Mouse (Mus musculus) gastrocnemius, postnatal 4 days (tissue): ENCODE measurements around the gene Nudt3. TPM values are rescaled to one million over a fixed set of nuclear protein-coding genes. Genes with fewer than 3 reads are reported as not detected.

Source experiments
- DNase-seq, 2 experiments: peaks; one replicate each; pipeline ENCODE4 v3.0.0; 2021 to 2022; ENCODE audit warnings: low spot score in 2 of 2, mixed read lengths in 2 of 2
- total RNA-seq, 2 experiments: library from RNA; stranded (reverse); gene quantifications; 2 replicates each; pipeline ENCODE4 v1.2.3; 2021

Nudt3 gene
- total RNA-seq, 2 experiments from 2014 or later: 316 to 327 TPM

DNA sequence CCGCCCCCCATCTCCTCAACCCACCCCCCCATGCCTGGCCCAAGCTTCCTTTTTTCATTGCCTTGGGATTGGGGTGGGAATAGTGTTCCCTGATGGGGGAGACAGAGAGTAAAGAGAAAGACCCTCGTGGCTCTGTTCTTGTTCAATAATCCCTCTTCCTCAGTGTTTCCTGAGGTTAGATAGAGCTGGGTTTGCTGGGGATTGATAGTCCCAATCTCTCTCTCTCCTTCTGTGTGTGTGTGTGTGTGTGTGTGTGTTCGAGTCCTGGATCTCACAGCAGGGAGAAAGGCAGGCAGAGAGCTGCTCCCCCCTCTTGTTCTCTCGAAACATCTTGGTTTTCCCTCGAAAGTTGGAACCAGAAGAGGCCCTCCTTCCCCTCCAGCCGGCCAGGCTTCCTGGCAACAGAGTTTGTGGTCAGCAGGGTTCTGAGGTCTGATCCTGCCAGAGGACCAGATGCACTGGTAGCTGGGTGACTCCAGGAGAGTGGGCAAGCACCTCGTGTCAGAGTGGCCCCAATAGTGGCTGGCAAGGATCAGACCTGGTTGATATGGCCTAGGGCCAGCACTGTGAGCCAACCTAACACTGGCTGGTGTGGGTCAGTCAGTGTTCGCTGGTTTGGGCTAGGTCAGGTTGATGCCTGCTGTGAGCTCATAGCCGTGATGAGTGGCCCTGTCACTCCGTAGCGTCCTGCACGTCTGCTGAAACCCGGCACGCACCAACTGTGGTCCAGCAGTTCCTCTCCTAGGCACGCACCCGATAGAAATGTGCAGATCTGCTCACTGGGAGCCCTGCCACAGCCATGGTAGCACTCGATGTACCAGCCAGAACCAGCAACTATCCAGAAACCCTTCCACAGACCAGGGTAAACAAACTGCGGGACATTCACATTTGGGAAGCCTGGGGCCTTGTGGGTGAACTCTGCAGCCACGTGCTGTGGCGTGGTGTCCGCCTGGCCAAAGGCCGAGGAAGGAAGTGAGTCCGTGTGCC is 70.8 kb downstream of the Nudt3 start:
- DNase-seq: no peak

DNA sequence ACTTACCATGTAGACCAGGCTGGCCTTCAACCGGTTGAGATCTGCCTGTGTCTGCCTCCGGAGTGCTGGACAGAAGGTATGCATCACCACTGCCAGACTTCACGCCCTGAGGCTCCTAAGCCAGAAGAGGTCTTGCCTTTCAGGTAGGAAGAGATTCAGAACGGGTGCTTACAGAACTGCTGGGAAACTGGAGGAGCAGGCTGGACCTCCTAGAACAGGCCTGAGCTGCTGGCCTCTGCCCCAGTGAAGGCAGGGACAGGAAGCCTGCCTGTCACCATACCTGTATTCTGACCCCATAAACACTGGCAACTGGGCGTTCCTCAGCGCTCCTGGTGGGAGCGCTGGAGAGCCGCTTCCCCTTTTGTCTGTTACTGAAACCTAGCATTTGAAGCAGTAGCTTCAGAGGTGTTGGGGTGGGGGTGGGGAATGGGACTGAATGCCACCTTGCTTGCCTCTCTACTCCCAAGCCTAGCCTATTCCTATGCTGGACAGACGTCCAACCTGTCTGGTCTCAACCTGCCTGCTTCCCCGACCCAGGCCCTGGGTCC is 71.8 kb downstream of the Nudt3 start:
- no peak for DNase-seq

DNA sequence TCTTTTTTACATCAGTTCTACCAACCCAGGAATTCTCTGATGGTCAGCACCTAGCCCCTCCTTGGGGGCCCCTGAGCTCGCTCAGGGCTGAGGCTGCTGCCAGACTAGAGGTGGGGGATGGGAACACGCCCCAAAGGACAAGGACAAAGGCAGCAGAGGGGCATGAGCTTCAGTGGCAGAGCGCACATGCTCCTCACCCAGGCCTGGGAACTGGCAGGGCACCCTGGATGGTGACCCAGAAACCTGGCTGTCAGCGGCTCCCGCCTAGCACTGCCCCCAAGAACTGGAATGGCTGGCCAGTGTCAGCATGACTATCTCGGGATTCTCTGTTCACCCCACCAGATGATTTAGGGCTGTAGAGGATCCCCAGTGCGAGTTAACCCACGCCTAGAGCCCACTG is 74.1 kb downstream of the Nudt3 start:
- no peak for DNase-seq

DNA sequence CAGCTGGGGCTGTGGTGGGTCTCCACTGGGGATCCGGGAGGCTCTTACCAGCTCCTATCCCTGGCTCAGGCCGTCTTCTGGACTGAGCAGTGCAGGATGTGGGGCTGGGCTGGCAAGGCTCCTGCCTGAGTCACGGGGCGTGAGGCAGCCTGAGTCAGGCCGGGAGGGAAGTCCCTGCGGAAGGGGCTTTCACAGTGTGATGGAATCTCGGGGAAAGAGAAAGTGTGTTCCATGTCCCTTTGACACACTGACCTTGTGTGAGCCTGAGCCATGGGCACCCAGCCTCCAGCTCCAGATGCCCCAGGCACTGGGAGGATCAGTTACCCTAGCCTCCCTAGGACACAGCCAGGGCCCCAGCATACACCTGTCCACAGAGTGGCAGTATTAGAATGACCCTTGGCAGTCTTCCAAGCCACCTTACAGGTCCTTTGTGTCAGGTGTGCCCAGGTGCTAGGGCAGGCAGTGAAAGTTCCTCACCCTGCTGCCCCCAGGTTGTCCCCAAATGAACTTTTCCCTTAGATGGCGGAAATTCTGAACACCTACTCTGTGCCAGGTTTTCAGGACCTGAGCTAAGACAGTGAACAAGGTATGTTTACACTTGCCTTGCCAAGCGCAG is 75.9 kb downstream of the Nudt3 start:
- DNase-seq: peak in 1 of 2 experiments; percentile 55

DNA sequence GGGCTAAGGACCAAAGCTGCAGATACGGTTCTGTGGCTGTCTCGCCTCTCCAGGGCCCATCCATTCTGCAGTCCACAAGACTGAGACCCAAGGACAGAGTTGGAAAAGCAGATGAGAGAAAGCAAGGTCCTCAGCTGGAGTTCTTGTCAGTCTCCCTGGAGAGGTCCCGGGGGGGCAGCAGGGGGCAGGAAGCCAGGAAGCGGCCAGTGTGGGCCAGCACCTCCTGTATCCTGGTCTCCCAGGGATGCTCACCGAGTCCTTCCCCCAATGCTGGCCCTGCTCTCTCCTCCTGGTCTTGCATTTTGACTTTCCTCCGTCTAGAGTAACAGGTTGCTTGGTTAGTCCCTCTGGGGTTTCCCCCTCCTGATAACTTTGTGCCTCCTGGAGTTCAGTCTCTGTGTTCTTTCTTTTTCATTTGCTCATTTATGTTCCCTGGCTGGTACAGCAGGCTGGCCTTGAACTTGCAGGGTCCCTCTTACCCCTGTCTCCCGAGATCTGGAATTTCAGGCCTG is 76.7 kb downstream of the Nudt3 start:
- no peak for DNase-seq

DNA sequence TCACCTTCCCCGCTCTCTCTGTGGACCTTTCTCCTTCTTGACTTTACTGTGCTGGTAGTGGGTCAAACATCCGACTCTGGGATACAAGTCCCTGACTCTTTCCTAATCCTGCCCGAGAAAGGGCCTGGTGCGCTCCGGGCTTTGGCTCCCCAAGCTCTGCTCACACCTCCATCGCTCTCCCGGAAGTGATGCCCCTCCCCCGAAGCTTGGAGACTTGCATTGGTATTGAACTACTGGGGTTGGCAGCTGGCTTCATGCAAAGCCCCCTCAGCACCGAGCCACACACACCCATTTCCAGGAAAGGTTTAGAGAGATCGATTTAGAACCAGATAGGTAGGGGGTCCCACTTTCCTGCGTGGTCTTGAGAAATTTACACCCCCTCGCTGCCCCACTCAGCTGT is 77.3 kb downstream of the Nudt3 start:
- DNase-seq: no peak

DNA sequence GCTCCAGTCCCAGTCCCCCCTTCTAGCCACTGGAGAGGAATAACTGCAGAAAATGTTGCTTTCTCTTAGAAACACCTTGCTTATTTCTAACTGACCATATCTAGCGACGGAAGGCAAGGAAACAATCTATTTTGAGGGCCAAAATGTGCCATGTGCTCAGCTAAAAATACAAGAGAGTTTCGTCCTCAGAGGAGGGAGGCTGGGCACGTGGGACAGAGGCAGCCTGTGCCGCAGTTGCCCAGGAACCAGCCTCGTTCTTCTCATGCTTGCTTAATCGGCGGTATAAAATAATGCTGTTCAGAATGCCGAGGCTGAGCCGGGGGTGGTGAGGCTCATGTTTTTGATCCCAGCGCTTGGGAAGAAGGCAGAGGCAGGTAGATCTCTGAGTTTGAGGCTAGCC is 78.7 kb downstream of the Nudt3 start:
- no peak for DNase-seq

DNA sequence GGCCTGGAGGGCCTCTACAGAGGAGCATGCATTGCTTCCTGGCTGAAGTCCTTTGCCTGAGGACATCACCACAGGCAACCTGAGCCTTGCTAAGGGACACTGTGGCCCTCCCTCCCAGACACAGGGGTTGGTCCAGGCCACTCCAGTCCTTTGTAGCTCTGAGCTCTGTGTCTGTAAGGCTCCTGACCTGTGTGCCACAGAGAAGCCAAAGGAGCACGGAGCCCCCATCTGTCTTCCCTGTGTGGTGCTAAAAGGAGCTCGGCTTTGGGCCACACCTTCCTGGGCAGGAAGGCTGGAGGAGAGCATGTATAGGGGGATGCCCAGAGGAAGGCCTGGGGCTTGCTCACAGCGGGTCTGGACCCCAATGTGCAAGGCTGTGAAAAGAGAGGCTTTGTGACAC is 81.3 kb downstream of the Nudt3 start:
- no peak for DNase-seq

DNA sequence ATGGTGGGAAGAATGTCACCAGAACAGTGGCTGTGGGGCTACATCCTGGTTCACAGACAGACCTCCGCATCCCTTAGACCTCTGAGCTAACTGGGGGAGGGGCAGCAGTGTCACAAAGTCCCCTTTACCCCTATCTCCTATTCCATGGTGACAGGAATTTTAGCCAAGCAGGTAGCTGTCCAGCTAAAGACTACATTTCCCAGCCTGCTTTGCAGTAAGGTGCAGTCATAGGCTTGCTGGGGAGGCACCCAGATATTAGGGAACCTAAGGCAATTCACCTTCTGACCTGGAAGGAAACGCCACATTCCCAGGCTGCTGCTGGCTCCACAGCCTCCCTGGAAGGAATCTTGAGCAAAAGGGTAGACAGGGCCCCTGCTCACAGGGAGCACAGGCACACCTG is 82.0 kb downstream of the Nudt3 start:
- DNase-seq: no peak

DNA sequence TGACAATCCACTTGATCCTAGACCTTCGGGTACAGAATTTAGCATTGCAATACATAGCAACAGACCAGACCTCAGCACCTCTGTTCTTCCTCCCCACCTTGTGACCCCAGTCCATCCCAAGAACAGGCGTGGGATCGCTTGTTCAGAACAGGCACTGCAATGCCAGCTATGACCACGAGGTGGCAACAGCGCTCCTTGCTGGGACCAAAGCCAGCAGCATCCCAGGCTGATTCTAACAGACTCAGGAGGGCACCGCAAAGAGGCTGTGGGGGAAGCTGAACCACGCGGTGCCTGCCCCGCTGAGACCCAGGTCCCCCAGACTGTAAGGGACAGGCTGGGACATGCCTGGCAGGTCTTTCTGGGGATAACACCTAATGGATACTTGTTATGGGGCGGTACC is 88.6 kb downstream of the Nudt3 start:
- DNase-seq: peak; percentile 79 to 84

DNA sequence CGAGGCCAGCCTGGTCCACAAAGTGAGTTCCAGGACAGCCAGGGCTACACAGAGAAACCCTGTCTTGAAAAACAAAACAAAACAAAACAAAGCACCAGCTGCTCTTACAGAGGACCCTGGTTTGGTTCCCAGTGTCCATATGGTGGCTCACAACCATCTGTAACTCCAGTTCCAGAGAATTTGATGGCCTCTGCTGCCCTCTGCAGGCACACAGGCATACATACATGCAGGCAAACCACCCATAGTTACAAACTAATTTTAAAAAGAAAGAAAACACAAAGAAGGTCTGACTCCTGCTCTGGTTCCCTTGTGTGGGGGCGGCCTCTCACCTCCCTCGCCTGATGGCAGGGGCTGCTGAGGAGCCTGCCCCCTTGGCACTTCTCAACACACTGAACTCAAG is 89.9 kb downstream of the Nudt3 start:
- no peak for DNase-seq

DNA sequence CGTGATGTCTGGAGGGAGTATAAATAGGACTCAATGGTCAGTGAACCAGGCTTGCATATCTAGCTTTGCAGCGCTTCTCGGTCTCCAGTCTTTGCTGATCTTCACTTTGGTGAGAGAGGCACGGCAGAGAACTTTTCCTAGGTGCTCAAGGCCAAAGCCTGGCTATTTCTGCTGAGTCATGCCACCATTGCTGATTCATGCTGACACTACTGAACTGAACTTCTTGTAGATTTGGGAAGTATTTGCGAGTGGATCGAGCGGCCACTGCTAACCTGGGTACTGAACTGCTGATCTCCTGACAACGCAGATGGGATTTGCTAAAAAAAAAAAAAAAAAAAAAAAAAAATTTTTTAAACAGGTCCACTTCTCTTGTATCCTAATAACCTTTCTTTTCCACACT is 91.2 kb downstream of the Nudt3 start:
- no peak for DNase-seq

Other genes starting within 250 kb of the Nudt3 start
- gene Grm4, start 102.1 kb downstream of the Nudt3 start, total RNA-seq: under 1 TPM; 0.29 to 0.39 TPM
- 10 to 100 TPM; 48.5 to 51.3 TPM for gene Hmga1, start 67.0 kb downstream of the Nudt3 start, total RNA-seq
- 1 to 10 TPM; 5.4 to 7.0 TPM for gene AI413582, start 57.7 kb downstream of the Nudt3 start, total RNA-seq
- not detected for gene RPS10-NUDT3, start 11.7 kb upstream of the Nudt3 start, total RNA-seq
- 1,000 to 10,000 TPM in 1 of 2 experiments, 100 to 1,000 TPM in 1; 893 to 1,001 TPM for gene Rps10, start 13.2 kb upstream of the Nudt3 start, total RNA-seq
- gene Pacsin1, start 32.0 kb upstream of the Nudt3 start, total RNA-seq: under 1 TPM; 0.18 to 0.78 TPM
- gene Spdef, start 105.5 kb upstream of the Nudt3 start, total RNA-seq: under 1 TPM; 0.65 to 0.96 TPM
- 10 to 100 TPM; 69.7 to 74.0 TPM for gene D17Wsu92e, start 197.2 kb upstream of the Nudt3 start, total RNA-seq
- 100 to 1,000 TPM in 1 of 2 experiments, 10 to 100 TPM in 1; 97.3 to 109 TPM for gene Snrpc, start 214.7 kb upstream of the Nudt3 start, total RNA-seq
- 10 to 100 TPM; 19.3 to 19.5 TPM for gene Uhrf1bp1, start 232.9 kb upstream of the Nudt3 start, total RNA-seq